Mouse (Mus musculus) embryonic facial prominence, embryonic 11.5 days (tissue): Measurements from ENCODE around the gene Sfxn3. TPM values are rescaled to one million over a fixed set of nuclear protein-coding genes. Genes with fewer than 3 reads are reported as not detected.
"Not testable (repeated sequence)": the region's sequence is repeated elsewhere in the genome, so short reads cannot be mapped to it uniquely, and the experiment has no call there.

ENCODE experiments used
- ATAC-seq: fragments of 200-750 bp; cut with Nextera tagmentation; replicated peaks from 2 replicates; pipeline ENCODE4 v1.8.0; 2017; ENCODE audit warnings: low read depth; ENCODE audit not compliant: insufficient number of reproducible peaks, low FRiP score, low TSS enrichment
- DNase-seq: peaks from one replicate; pipeline ENCODE4 v3.0.0-alpha.2; 2015; ENCODE audit warnings: low spot score
- H3K27ac ChIP-seq: fragments of 300-500 bp; sonication (generic); replicated peaks from 2 replicates; pipeline ENCODE4 v1.5.1; 2014; ENCODE audit warnings: mild to moderate bottlenecking, low read depth, low read length, control low read depth
- H3K27me3 ChIP-seq: fragments of 300-500 bp; sonication (generic); 2 replicates; pipeline ENCODE4 v1.6.1; 2014; ENCODE audit warnings: mild to moderate bottlenecking, low read length, moderate library complexity, mixed read lengths; ENCODE audit not compliant: control insufficient read depth, insufficient read depth
- H3K36me3 ChIP-seq: fragments of 300-500 bp; sonication (generic); replicated peaks from 2 replicates; pipeline ENCODE4 v1.6.1; 2014; ENCODE audit warnings: low read depth, mild to moderate bottlenecking, low read length, moderate library complexity, mixed read lengths; ENCODE audit not compliant: control insufficient read depth, insufficient read depth
- H3K4me1 ChIP-seq: fragments of 300-500 bp; sonication (generic); 2 replicates; pipeline ENCODE4 v1.6.1; 2014; ENCODE audit warnings: low read length, mixed read lengths; ENCODE audit not compliant: control insufficient read depth, insufficient read depth
- H3K4me2 ChIP-seq: fragments of 300-500 bp; sonication (generic); 2 replicates; pipeline ENCODE4 v1.6.1; 2014; ENCODE audit warnings: low read depth, mild to moderate bottlenecking, control low read depth, low read length, moderate library complexity
- H3K4me3 ChIP-seq: fragments of 300-500 bp; sonication (generic); 2 replicates; pipeline ENCODE4 v1.5.1; 2014; ENCODE audit warnings: low read depth, low read length, control low read depth
- H3K9ac ChIP-seq: fragments of 300-500 bp; sonication (generic); replicated peaks from 2 replicates; pipeline ENCODE4 v1.6.1; 2014; ENCODE audit warnings: mild to moderate bottlenecking, control low read depth, low read length
- H3K9me3 ChIP-seq: fragments of 300-500 bp; sonication (generic); replicated peaks from 2 replicates; pipeline ENCODE4 v1.6.1; 2016; ENCODE audit warnings: mild to moderate bottlenecking, low read length, inconsistent platforms, mixed read lengths; ENCODE audit not compliant: control insufficient read depth
- WGBS: fragments of 180-500 bp; shearing (Covaris S2); extraction: QIAGEN DNeasy Blood & Tissue Kit; methylation state at CpG from one replicate; pipeline ENCODE4 v1.1.7; 2014; 5-methylcytosine and 5-hydroxymethylcytosine counted together
- polyA plus RNA-seq: library from polyadenylated mRNA; unstranded; fragments of >200 nt; fragmentation: Nextera tagmentation; extraction: Ambion mirVana; gene quantifications from 2 replicates; pipeline ENCODE4 v1.2.1, GENCODE M21; 2014

Sfxn3 gene
- polyA plus RNA-seq, 1 experiment from 2014 or later: 14.7 TPM

DNA sequence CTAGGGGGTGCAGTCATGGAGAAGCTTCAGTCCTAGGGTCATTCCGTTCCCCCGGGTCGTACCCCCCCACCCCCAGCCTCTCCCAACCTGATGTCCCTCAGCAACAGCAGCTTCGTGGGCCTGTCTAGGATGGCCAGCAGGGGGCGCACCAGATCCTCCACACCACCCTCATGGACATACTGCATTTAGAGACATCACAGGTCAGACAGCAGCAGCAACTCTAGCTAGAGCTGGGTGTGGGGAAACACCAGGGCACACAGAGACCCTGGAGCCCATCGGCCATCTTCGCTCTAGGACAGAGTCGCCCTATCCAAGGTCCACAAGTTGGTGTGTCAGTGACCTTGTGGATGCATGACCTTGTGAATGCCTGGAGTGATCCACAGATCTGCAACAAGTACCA is 17.2 kb upstream of the Sfxn3 start:
- H3K9ac ChIP-seq: no peak overlapping the region
- 33% methylated on average over 8 of the region's 8 CpGs for WGBS
- no peak overlapping the region for H3K4me3 ChIP-seq
- DNase-seq (peak; percentile 72), ATAC-seq (no peak)
- H3K36me3 ChIP-seq: peaks cover 17% of the 10 kb centered on the region
- H3K27ac ChIP-seq: no peak overlapping the region
- H3K9me3 ChIP-seq: no peaks in the 10 kb centered on the region
- no peak overlapping the region for H3K4me2 ChIP-seq
- no peaks in the 10 kb centered on the region; the same call in 1 of the 2 replicates for H3K4me1 ChIP-seq
- no peaks in the 10 kb centered on the region for H3K27me3 ChIP-seq

DNA sequence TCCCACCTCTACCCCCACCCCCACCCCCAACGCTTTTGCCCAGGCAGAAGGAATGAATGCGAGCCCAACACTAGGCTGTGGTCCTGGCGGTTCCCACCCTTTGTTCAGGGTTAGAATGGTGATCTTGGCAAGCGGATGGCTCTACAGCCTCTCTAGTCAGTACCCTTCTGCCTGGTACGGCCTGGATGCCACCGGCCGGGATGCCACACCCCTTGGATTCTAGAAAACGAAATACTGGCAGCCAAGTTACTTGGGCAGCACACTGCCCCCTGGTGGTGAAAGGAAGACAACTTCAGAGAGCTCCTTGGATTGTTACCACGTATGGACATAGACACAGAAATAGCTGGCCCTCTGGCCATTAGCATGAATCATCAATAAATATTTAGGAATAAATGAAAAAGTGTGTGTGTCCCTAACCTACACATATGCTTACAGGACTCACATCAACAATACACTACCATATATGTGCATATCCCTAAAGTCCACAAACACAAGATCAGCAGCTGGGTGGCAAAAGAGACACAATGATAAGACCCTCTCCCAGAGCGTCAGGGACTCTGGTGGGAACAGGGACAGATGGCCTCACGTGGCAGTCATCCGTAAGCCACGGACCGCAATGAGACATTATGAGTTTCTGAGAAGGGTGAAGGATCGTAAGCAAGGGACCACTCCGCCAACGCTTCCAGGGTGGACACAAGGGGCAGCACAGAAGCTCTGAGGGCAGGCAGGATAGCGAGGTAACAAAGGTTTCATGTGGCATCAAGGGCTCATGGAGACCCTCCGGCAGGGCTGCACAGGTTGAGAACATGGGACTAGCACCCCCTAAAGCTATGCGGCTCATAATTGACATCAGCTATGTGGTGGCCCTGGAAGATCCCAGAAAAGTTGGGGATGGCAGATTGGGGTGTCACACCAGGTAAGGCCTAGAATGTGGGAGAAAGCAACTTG is 16.3 kb upstream of the Sfxn3 start:
- no peak for ATAC-seq
- H3K4me3 ChIP-seq: no peak overlapping the region

DNA sequence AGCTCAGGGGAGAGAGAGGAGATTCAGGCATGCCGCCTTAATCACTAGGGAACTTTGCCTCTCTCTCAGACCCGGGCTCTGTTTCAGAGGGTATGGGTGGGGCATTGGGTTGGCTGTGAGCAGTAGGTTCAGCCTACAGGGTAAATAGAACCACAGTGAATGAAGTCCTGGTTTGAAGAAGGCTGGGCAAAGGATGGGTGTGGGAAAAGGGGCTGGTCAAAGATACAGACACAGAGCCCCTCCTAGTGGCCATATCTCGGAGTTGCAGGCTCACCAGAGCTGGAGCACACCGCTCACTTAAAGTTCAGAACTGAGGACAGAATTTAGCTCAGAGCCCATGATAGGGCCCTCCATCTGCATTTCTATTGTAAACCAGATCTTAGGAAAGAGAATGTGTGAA is 15.5 kb upstream of the Sfxn3 start:
- no peaks in the 10 kb centered on the region; the same call in 1 of the 2 replicates for H3K4me1 ChIP-seq
- 0 out of 2 replicates have a peak, but pooled peaks have one; percentile 12 for ATAC-seq

More for the DNA sequence above, 16.3 kb upstream of the Sfxn3 start:
- Histone ChIP-seq H3K27me3 (no peaks in the 10 kb centered on the region), H3K9me3 (no peaks in the 10 kb centered on the region), H3K4me2 (no peak overlapping the region), H3K36me3 (peaks cover 15% of the 10 kb centered on the region), H3K9ac (no peak overlapping the region), H3K27ac (no peak overlapping the region), H3K4me1 (no peaks in the 10 kb centered on the region; the same call in 1 of the 2 replicates)
- WGBS: 42% methylated on average over 20 of the region's 20 CpGs
- peak; percentile 94 for DNase-seq

DNA sequence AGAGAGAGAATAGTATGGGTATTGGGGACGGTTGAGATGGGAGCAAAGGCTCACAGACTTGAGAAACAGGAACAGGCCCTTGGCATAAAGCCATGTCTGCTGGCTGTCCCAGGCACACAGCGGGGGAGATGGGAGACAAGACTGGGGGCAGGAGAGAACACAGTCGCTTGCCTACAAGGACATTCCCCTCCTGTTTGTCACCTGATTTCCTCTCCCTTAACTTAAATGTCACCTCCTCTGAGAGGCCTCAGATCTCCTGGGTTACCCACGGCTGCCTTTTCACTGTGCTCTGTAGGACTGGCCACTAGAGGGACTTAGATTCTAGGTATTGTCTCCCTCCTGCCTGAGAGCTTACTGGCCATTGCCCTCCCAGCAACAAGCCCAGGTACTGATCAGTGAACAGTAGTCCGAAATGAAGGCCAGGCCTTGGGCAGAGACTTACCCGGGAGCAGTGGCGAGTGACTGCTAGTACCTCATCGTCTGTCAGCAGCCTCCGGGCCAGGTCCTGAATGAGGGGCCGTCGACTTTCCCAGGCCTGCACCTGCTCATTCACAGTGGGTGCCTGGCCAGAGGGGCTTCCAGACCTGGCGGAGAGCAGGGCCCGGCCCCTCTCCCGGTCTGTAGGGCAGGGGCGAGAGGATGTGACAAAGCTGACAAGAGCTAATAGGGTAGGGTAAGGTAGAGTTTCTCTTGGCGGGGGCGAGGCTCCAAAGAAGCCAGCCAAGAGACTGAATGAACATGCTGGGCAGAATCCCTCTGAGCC is 14.6 kb upstream of the Sfxn3 start:
- Histone ChIP-seq H3K4me1 (no peaks in the 10 kb centered on the region; the same call in 1 of the 2 replicates), H3K4me2 (no peak overlapping the region), H3K9ac (no peak overlapping the region), H3K4me3 (no peak overlapping the region), H3K27ac (no peak overlapping the region), H3K36me3 (peaks cover 5% of the 10 kb centered on the region; the same call in 1 of the 2 replicates), H3K27me3 (no peaks in the 10 kb centered on the region), H3K9me3 (no peaks in the 10 kb centered on the region)
- ATAC-seq (no peak), DNase-seq (no peak)
- WGBS: 48% methylated on average over 17 of the region's 17 CpGs

More for the DNA sequence above, 15.5 kb upstream of the Sfxn3 start:
- H3K9me3 ChIP-seq: no peaks in the 10 kb centered on the region
- H3K27ac ChIP-seq: no peak overlapping the region
- DNase-seq: peak; percentile 91
- 21% methylated on average over 4 of the region's 4 CpGs for WGBS
- H3K27me3 ChIP-seq: no peaks in the 10 kb centered on the region
- no peak overlapping the region for H3K9ac ChIP-seq
- H3K36me3 ChIP-seq: peaks cover 8% of the 10 kb centered on the region; the same call in 1 of the 2 replicates
- no peak overlapping the region for H3K4me3 ChIP-seq
- no peak overlapping the region for H3K4me2 ChIP-seq

DNA sequence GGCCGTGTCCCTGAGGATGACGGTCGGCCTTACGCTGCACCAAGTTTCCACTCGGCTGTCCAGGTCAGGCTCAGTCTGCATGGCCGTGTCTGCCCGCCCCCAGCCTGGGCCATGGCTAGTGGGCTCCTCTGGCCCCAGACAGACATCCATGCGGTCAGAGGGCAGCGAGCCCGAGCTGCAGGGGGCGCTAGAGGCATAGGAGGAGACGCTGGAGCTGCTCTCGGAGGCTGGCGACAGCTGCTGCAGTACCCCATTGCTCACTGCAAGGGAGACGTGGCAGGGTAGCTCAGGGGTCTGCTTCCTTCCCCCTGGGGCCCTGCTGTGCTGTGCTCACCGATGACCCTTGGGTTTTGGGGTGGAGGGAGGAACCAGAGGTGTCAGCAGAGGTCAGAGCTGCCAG is 10.4 kb upstream of the Sfxn3 start:
- Histone ChIP-seq H3K36me3 (no peaks in the 10 kb centered on the region), H3K4me3 (no peak overlapping the region), H3K27ac (no peak overlapping the region), H3K27me3 (no peaks in the 10 kb centered on the region; the same call in 1 of the 2 replicates), H3K4me1 (no peaks in the 10 kb centered on the region), H3K9ac (no peak overlapping the region), H3K9me3 (no peaks in the 10 kb centered on the region), H3K4me2 (no peak overlapping the region)
- DNase-seq: peak; percentile 49
- ATAC-seq: no peak
- WGBS: 24% methylated on average over 16 of the region's 16 CpGs

DNA sequence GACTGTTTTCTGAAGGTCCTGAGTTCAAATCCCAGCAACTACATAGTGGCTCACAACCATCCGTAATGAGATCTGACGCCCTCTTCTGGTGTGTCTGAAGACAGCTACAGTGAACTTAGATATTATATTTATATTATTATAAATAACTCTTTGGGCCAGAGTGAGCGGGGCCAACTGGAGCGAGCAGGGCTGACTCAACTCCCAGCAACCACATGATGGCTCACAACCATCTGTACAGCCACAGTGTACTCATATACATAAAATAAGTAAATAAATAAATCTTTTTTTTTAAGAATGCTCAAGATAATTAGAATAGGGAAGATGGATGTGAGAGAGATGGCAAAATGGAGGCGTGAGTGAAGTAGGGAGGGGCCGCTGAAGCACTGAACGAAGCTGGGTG is 9.1 kb upstream of the Sfxn3 start:
- H3K9me3 ChIP-seq, H3K9ac ChIP-seq, ATAC-seq, H3K4me2 ChIP-seq, H3K27me3 ChIP-seq, H3K4me3 ChIP-seq, H3K27ac ChIP-seq, H3K4me1 ChIP-seq, DNase-seq, H3K36me3 ChIP-seq: not testable (repeated sequence)
- WGBS: 91% methylated on average over 7 of the region's 7 CpGs

DNA sequence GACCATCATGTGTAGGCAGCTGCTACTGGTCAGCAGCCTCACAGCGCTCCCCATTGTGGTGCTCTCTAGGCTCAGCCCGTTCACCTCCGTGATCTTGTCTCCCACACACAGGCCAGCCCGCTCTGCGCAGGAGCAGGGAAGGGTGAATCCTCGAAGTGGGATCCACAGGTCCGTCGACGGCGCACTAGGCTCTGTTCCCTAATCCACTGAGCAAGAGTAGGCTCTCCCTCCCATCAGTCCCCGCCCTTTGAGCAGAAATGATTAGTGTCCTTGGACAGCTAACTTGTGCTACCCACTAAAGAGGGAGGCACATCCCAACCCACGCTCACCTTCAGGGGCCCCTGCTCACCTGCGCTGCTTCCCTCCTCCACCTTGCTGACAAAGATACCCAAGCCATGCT is 7.1 kb upstream of the Sfxn3 start:
- H3K9me3 ChIP-seq: no peaks in the 10 kb centered on the region
- no peaks in the 10 kb centered on the region for H3K36me3 ChIP-seq
- WGBS: 48% methylated on average over 13 of the region's 13 CpGs
- no peak for ATAC-seq
- H3K4me3 ChIP-seq: no peak overlapping the region
- DNase-seq: no peak
- H3K9ac ChIP-seq: no peak overlapping the region
- H3K4me2 ChIP-seq: no peak overlapping the region
- H3K27me3 ChIP-seq: no peaks in the 10 kb centered on the region; the same call in 1 of the 2 replicates
- H3K27ac ChIP-seq: no peak overlapping the region
- H3K4me1 ChIP-seq: no peaks in the 10 kb centered on the region
